Mouse (Mus musculus) ES-Bruce4 (cell line): ENCODE data around the gene Fndc3b.

Source experiments
- CTCF ChIP-seq: IDR thresholded peaks from one replicate; pipeline ENCODE4 v1.8.1; 2011; ENCODE audit warnings: low read depth, low read length
- EP300 ChIP-seq: IDR thresholded peaks from 2 replicates; pipeline ENCODE4 v1.6.1; 2011; ENCODE audit warnings: low read depth, low read length; ENCODE audit not compliant: insufficient read depth

GRCm38 (mm10) chr3:27605613-27606012 lies 105.5 kb downstream of the Fndc3b start:
- TF ChIP-seq CTCF (no peak), EP300 (no peak)
